Mouse (Mus musculus) heart, adult 2 months (tissue): ENCODE results near the gene Pparg.

ENCODE experiments used
- CTCF ChIP-seq: fragments of 200-600 bp; IDR thresholded peaks from 2 replicates; pipeline ENCODE4 v1.8.1; 2022; ENCODE audit warnings: antibody characterized with exemption, mild to moderate bottlenecking, moderate library complexity
- EP300 ChIP-seq: fragments of 200-500 bp; IDR thresholded peaks from 2 replicates; pipeline ENCODE4 v1.6.1; 2011; ENCODE audit warnings: low read depth, low read length, control low read depth; ENCODE audit not compliant: insufficient read depth

GRCm38 (mm10) chr6:115335536-115335935 lies 25.2 kb upstream of the Pparg start:
- TF ChIP-seq CTCF (no peak), EP300 (no peak)
